Mouse (Mus musculus) hematopoietic stem cell, adult 5-6 weeks (primary cell): ENCODE results near the gene Fam207a. TPM values are rescaled to one million over a fixed set of nuclear protein-coding genes. Genes with fewer than 3 reads are reported as not detected.

ENCODE experiments used
- ATAC-seq, 2 experiments: fragments of 125-278 bp in 1 of 2; replicated peaks in 1 of 2; 2 replicates each; pipeline ENCODE4 v1.8.0; 2016 to 2017; ENCODE audit warnings: inconsistent platforms in 2 of 2, mild to moderate bottlenecking in 2 of 2, moderate number of reproducible peaks in 2 of 2, low read depth in 1 of 2, moderate TSS enrichment in 1 of 2; ENCODE audit not compliant: low FRiP score in 2 of 2, poor library complexity in 2 of 2, severe bottlenecking in 2 of 2, insufficient read depth in 1 of 2, low TSS enrichment in 1 of 2
- total RNA-seq: library from RNA; stranded (forward); fragments of 172-1452, 232-1000 nt; gene quantifications from 2 replicates; pipeline ENCODE4 v1.2.3, GENCODE M21; 2017

Fam207a gene
- total RNA-seq, 1 experiment from 2014 or later, result 19.2 TPM

DNA sequence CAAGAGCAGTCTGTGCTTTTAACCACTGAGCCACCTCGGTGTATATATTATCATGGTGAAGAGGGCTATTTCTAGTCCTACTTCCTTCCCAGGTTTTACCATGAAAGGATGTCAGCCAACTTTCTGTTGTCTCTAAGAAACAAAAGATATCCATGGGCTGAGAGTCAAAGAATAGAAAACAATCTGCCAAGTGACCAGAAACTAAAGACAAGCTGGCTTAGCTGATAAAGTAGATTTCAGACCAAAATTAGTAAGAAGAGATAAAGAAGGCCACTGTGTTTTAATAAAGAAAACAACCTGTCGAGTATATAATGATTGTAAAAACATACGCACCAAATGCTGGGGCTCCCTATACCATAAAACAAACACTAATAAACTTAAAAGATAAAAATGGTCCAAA, 38.7 kb downstream of the Fam207a start:
- ATAC-seq, result no peak

DNA sequence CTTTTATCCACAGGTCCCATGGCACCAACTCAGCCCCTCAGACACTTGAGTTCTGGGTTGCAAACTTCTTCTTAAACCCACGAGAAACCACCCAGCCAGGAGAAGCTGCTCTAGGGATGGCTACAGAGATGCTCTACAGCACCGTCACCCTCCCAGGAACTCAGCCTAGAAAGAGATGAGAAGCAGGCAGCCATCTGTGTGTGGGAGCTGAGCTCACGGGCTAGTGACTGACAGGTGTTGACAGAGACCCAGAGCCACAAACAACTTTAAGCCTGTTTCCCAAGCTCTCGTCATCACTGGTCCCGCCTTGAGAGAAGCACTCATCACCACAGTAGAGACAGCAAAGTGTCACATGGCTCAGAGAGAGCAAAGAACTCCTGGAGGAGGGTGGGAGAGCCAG, 43.4 kb downstream of the Fam207a start:
- no peak for ATAC-seq

DNA sequence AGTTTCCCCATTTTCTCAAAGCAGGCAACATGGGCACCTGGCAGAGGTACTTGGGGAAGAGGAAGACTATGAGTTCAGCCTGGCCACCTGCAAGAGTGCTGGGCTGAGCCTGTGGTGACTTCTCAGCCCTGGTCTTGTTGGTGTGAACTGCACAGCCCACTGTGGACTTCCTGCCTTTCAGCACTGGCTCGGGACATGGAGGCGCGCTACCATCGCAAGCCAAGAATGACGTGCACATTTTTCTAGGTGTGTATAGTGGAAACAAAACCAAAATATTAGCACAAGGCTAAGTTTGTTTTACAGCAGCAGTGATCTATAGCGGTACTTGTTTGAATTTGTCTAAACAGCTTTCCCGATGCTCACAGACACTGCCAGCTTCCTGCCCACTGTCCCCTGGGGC, 44.1 kb downstream of the Fam207a start:
- no peak for ATAC-seq

DNA sequence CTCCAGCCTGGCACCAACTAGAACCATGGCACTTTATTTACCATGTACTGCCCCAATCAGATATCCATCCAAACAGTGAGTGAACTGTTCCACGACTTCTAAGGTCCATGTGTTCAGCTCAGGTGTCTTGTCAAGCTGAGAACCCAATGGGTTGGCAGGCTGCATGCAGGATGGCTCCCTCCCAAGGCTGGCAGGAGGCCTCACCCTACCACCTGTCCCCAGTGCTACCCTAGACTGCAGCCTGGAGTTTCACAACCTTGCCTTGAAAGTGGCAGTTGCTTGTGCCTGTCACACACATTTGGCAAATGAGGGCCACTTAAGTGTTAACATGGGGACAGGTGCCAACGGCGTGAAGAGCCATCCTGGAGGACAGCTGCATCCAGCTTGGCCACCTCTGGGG, 44.8 kb downstream of the Fam207a start:
- ATAC-seq, result no peak

DNA sequence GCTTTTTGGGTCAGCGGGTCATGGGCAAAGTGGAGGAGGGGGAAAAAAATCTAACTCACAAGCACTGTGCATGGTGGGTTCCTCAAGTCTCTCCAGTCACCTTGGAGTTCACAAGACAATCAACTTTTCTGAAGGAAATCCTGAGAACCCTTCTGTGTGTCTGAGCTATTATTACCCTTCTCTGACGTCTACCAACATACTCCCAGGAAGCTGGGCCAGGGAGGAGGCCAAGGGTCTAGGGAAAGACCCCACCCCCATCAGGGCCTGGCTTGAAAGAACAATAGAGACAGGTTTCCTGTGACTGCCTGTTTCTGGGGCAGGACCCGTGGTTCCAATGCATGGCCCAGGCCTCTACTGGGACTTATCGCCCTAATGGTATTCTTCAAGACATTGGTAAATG, 46.9 kb downstream of the Fam207a start:
- ATAC-seq, result no peak

DNA sequence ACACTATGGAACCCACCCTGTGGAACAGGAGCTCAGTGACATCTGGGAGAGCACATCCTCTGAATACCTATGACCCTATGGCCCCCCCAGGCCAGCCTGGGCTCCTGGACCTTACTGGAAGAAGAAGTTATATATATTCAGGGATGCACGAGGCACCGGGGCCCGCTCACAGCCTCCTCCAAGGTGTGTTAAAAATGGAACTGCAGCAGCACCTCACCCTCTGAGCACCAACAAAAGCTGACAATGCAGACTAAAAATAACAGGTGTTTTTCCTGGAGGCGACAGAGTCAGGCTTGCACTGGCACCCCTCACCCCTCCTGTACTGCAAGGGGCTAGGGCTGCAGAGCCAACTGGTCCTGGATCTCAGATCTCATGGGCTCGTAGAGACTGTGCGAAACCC, 48.2 kb downstream of the Fam207a start:
- ATAC-seq, result no peak

DNA sequence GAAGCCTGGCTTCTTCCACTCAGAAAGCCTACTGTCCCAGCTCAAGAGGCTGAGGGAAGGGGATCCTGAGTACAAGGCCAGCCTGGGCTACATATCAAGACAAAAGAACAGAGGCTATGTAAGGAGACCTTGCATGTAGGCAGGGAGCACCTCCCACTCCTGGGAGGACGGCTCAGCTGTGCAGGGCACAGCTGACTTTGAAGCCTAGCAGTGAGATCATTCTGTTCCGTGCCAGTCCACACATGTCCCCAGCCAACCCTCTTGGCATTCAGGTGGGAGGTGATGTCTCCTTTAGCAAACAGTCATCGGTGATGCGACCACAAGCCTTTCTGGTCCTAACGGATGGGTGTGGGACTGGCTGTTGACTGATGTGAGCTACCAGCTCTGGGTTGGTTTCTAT, 49.7 kb downstream of the Fam207a start:
- ATAC-seq, result no peak

DNA sequence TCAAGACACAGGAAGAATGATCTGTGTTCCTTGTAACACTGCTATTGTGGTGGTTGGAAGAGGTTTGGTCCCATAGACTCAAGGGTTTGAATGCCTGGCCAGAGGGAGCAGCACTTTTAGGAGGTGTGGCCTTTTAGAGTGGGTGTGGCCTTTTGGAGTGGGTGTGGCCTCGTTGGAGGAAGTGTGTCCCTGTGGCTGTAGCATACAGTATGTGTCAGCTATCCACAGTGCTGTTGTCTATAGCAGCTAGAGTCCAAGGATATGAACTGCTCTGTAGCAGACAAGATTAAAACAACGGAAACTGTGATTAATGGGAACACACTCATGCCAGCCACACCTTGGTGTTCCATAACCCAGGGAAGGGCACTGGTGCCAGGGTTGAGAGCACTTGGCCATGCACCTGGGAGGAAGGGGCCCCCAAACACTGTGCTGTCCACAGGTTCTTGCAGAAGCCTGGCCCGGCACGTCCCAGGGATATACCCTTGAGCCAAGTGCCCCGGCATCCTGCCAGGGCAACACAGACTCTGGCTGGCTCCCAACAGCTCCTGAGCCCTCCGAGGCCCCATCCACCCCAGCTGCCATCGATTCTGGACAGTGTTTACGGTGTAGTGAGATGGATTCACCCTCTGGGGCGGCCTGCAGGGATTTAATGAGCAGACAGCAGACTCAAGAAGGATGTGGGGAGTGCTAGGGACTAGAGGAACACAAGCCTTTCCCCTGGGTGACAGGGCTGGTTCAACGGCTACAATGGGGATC, 51.2 kb downstream of the Fam207a start:
- ATAC-seq, result no peak

DNA sequence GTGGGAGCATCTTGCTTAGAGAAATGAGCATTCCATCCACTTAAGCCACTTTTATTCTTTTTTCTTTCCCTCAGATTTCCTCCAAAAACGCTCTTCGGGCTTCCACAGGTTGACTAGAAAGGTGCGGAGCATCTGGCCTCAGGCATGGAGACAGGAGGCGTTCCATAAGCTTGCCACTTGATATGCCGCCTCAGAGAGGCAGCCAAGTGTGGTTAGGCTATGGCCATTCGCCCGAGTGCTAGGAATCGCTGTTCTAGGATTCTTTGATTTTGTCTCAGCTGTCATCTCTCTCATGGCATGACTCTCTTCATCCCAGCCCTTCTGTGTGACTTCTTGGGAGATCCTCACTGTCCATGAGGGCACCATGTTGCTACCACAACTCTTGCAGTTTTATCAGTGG, 54.4 kb downstream of the Fam207a start:
- no peak for ATAC-seq

DNA sequence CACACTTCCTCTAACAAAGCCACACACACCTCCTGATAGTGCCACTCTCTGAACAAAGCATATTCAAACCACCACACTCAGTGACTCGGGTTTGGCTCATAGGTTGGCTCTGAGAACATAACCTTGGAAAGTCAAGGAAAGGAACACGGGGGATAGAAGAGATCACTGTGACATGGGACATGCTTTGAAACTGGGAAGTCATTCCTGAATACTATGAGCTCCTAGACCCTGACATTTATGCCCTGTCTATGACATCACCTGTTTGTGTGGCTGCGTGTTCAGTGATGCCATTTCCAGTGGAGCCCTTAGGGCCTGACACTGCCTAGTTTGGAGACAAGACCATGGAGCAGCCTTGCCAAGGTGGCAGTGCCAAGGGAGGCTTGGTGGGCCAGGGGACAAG, 57.9 kb downstream of the Fam207a start:
- no peak for ATAC-seq

DNA sequence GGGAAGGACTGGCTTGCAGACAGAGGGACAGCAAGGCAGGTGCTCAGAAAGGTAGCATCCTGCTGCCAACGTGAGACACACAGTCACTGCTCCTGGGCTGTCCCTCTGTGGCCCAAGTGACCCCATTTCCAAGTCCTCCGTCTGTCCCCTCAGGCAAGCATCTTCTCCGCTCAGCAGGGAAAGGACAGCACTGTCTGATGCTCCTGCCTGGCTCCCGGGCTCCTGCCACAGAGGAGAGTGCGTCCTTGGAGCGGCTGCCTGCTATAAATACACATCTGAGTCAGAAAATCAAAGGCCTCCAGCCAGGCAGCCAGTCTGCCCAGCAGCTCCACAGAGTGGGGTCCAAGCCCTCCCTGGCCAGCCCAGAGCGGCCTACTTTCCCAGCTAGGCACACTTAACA, 59.1 kb downstream of the Fam207a start:
- ATAC-seq, result no peak

DNA sequence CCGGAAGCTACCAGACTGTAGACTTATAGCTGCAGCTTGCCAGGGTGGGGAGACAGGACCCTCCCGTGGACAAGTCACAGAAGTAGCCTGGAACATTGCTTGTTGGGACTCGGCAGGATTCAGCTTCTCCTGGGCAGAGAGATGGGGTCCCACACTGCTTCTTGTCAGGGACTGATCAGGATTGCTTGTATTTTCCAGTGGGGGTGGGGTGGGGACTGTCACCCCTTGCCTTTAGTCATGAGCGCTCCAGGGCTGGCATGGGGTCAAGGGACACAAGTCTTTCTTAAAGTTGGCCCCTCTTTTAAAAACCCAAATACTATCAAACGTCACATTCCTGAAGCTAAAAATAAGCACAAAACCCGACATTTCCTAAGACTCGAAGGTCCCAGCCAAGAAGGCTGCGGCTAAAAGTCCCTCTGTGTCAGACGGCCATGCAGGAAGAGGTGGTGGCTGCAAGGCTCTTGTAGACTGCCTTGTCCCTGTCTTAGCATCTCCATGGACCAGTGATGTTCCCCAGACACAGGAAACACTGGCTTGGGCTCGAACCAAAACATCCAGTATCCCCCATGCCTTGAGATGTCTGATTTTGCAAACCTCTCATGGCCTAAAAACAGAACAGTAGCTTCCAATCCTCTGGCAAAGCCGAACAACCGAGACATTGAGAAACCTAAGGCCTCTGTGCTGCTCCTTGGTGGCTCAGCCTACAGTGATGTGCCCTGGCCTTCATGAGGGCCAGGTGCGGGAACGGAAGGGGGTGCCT, 60.2 kb downstream of the Fam207a start:
- ATAC-seq, result no peak

DNA sequence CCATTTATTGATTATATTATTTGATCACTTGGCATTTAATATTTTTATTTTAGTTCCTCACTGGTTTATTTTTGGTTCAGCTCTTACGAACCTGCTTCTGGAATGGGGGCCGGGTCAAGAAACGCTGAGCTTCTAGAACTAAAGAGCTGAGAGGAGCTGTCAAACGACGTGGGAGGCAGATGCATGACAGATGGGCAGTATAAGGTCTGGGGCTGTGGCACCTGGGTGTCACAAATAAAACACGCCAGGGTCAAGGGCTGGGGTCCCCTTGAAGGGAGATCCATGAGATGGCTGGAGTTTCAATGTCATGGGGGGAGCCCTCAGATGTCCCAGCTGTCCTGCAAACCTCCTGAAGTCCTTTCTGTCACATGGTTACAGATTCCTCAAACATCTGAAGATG, 60.8 kb downstream of the Fam207a start:
- no peak for ATAC-seq

DNA sequence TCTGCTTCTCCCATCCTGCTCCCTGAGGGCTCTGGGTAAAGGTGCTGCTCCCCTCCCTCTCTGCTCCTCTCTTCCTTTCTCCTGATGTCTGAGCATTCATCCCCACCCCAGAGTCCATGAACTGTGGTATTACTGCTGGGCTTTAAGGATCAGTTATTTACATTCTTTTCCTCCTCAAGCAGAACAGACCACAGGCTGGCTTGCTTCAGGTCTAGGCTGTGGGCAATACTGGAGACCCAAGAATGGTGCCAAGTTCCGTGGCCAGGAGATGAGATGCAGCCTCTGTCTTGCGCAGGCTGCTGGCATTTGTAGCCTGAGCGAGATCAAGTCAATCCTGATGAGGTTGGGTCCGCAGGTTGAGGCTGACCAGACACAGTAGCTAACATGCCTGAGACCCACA, 63.8 kb downstream of the Fam207a start:
- ATAC-seq, result no peak

DNA sequence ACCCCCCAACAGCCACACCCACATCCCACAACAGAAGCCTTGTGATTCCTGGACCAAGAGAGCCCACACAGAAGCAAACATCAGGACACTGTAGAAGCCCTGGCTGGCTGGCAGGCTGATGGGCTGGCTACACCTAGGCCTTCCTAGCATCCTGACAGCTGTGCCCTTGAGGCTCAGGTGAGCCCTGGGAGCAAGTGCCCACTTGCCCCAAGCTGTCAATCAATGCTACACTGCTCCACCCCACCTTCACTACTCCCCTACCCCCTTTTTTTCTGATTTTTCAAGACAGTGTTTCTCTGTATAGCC, 65.5 kb downstream of the Fam207a start:
- no peak for ATAC-seq

DNA sequence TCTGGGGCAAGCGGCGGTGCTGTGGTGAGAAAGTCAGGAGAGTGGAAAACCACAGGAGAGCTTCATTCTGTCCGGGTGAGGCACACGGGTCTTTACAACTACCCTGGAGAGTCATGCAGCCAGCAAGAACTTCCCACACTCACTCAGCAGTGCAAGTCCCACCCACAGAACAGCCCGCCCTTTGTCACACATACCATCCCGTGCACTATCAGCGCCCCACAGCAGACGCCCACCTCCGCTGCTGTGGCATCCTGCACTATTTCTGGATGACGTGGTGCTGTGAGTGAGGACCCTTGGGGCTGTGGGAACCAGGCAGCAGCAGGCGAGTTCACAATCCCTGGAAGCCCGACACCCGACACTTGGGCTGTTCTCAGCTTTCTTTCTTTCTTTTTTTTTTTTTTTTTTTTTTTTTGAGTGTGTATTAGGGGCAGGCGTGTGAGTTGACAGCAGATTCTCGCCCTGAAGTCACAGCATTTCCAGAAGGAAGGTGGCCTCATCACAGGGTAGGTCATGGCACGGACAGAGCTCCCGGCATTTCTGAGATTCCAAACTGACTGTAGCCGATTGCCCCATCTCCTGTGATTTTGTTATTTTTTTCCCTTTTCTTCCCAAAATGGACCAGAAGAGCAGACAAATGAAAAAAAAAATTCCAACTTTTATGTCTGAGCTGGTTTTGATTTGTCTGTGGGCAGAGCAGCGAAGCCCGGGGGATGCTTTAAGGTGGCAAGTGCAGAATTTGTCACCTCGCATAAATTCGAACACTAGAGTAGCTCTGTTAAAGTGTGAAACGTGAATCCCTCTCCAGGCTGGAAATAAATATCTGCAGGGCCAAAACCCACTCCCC, 66.0 kb downstream of the Fam207a start:
- peak; percentile 29 to 56; a peak in 3 of 4 replicates for ATAC-seq

DNA sequence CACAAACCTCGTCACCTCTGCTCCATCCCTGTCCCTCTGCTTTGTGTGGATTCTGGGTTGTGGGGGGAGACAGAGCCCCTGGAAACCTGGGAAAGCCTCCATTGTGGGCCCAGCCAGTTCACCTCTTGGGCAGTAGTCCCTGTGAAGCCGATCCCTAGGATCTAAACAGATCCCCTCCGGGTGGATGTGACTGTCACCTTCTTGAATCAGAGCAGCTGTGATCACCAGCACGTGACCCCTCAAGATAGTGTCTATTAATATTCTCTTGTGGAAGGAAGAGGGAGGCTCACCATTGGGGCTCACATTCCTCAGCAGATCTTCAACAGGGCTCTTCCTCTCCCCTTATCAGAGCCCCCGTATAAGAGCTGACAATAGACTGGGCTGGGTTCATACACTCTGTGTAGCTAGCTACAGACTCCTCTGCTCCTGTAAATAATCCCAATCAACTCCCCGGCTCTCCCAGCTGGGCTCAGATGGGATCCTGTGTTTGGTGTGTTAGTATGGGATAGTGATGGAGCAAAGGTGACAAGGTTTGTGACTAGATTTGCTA, 66.8 kb downstream of the Fam207a start:
- ATAC-seq, result no peak

DNA sequence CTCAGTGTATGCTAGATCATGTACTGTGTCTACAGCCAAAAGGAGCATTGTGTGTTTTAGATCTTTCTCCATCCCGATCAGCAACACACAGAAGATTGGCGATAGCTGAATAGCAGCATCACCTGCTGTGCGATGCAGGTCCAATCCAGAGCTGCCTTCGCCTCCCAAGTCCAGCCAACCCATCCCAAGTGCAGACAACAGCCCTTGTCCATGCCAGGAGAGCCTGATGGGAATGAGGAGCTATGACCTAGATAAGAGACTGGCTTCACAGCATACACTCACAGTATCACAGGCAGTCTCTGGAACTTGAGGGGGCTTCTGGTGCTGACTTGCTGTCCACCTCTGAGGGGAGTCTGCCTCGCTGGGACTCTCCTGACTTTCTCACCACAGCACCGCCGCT, 67.4 kb downstream of the Fam207a start:
- no peak for ATAC-seq
